Mouse (Mus musculus) embryonic facial prominence, embryonic 13.5 days (tissue): ENCODE data around the gene Dnase2b. TPM values are rescaled to one million over a fixed set of nuclear protein-coding genes. Genes with fewer than 3 reads are reported as not detected.
A peak's percentile ranks its signal among the peaks of the same experiment; 100 is the strongest.

Experiments used
- ATAC-seq: fragments of 200-750 bp; cut with Nextera tagmentation; 2 replicates; pipeline ENCODE4 v1.8.0; 2017; ENCODE audit warnings: low read depth; ENCODE audit not compliant: insufficient number of reproducible peaks, insufficient read depth, low FRiP score, low TSS enrichment
- H3K27ac ChIP-seq: fragments of 300-500 bp; sonication (generic); 2 replicates; pipeline ENCODE4 v1.5.1; 2015; ENCODE audit warnings: moderate library complexity, mild to moderate bottlenecking, inconsistent platforms
- H3K27me3 ChIP-seq: fragments of 300-500 bp; sonication (generic); 2 replicates; pipeline ENCODE4 v1.6.1; 2015; ENCODE audit warnings: mild to moderate bottlenecking, inconsistent platforms
- H3K36me3 ChIP-seq: fragments of 300-500 bp; sonication (generic); 2 replicates; pipeline ENCODE4 v1.6.1; 2015; ENCODE audit warnings: mild to moderate bottlenecking, inconsistent platforms
- H3K4me1 ChIP-seq: fragments of 300-500 bp; sonication (generic); 2 replicates; pipeline ENCODE4 v1.6.1; 2015; ENCODE audit warnings: inconsistent platforms
- H3K4me2 ChIP-seq: fragments of 300-500 bp; sonication (generic); 2 replicates; pipeline ENCODE4 v1.6.1; 2015; ENCODE audit warnings: moderate library complexity, mild to moderate bottlenecking, inconsistent platforms
- H3K4me3 ChIP-seq: fragments of 300-500 bp; sonication (generic); 2 replicates; pipeline ENCODE4 v1.5.1; 2015; ENCODE audit warnings: mild to moderate bottlenecking, inconsistent platforms
- H3K9ac ChIP-seq: fragments of 300-500 bp; sonication (generic); 2 replicates; pipeline ENCODE4 v1.6.1; 2015; ENCODE audit warnings: mild to moderate bottlenecking, inconsistent platforms
- H3K9me3 ChIP-seq: fragments of 300-500 bp; sonication (generic); 2 replicates; pipeline ENCODE4 v1.6.1; 2016; ENCODE audit warnings: inconsistent platforms
- WGBS: fragments of 180-500 bp; shearing (Covaris S2); methylation state at CpG from one replicate; pipeline ENCODE4 v1.1.7; 2015; ENCODE audit warnings: mixed read lengths; 5-methylcytosine and 5-hydroxymethylcytosine counted together
- polyA plus RNA-seq: library from polyadenylated mRNA; unstranded; fragments of >200 nt; fragmentation: Nextera tagmentation; extraction: Ambion mirVana; gene quantifications from 2 replicates; pipeline ENCODE4 v1.2.1, GENCODE M21; 2015

Dnase2b gene
- polyA plus RNA-seq, 1 experiment from 2014 or later = 0.07 TPM

GRCm38 (mm10) chr3:146591159-146591558 is 24.2 kb downstream of the Dnase2b start:
- no peak overlapping the region for H3K4me2 ChIP-seq
- no peak overlapping the region for H3K4me3 ChIP-seq
- 82% methylated on average over 7 of the region's 7 CpGs for WGBS
- no peak overlapping the region for H3K27ac ChIP-seq
- ATAC-seq = no peak
- no peaks in the 10 kb centered on the region for H3K4me1 ChIP-seq
- H3K9ac ChIP-seq = no peak overlapping the region
- no peaks in the 10 kb centered on the region for H3K27me3 ChIP-seq
- H3K36me3 ChIP-seq = no peaks in the 10 kb centered on the region
- no peaks in the 10 kb centered on the region for H3K9me3 ChIP-seq

GRCm38 (mm10) chr3:146589523-146589922 is 25.9 kb downstream of the Dnase2b start:
- no peaks in the 10 kb centered on the region for H3K4me1 ChIP-seq
- H3K36me3 ChIP-seq = no peaks in the 10 kb centered on the region
- no peak overlapping the region for H3K4me2 ChIP-seq
- no peak overlapping the region for H3K27ac ChIP-seq
- no peak overlapping the region for H3K4me3 ChIP-seq
- ATAC-seq = no peak
- no peaks in the 10 kb centered on the region for H3K27me3 ChIP-seq
- no peak overlapping the region for H3K9ac ChIP-seq
- WGBS = 73% methylated on average over 6 of the region's 6 CpGs
- no peaks in the 10 kb centered on the region for H3K9me3 ChIP-seq

GRCm38 (mm10) chr3:146586616-146587015 is 28.8 kb downstream of the Dnase2b start:
- WGBS = 93% methylated on average over 14 of the region's 14 CpGs
- no peak for ATAC-seq
- H3K4me3 ChIP-seq = no peak overlapping the region

GRCm38 (mm10) chr3:146583908-146584307 is 31.5 kb downstream of the Dnase2b start:
- no peak overlapping the region for H3K27ac ChIP-seq
- peaks cover 5% of the 10 kb centered on the region; the same call in 1 of the 2 replicates for H3K4me1 ChIP-seq
- H3K4me2 ChIP-seq = peak overlapping the region; percentile 16; the same call in 1 of the 2 replicates
- WGBS = 52% methylated on average over 5 of the region's 5 CpGs
- H3K36me3 ChIP-seq = no peaks in the 10 kb centered on the region
- H3K27me3 ChIP-seq = no peaks in the 10 kb centered on the region
- no peak overlapping the region for H3K9ac ChIP-seq
- no peak overlapping the region for H3K4me3 ChIP-seq
- no peak for ATAC-seq
- no peaks in the 10 kb centered on the region for H3K9me3 ChIP-seq

More at GRCm38 (mm10) chr3:146586616-146587015, 28.8 kb downstream of the Dnase2b start:
- no peak overlapping the region for H3K27ac ChIP-seq
- peaks cover 5% of the 10 kb centered on the region; the same call in 1 of the 2 replicates for H3K4me1 ChIP-seq
- H3K9ac ChIP-seq = no peak overlapping the region
- no peaks in the 10 kb centered on the region for H3K36me3 ChIP-seq
- H3K27me3 ChIP-seq = no peaks in the 10 kb centered on the region
- no peaks in the 10 kb centered on the region for H3K9me3 ChIP-seq
- no peak overlapping the region for H3K4me2 ChIP-seq

GRCm38 (mm10) chr3:146583478-146583877 is 31.9 kb downstream of the Dnase2b start:
- ATAC-seq = no peak
- no peak overlapping the region; the same call in 1 of the 2 replicates for H3K4me2 ChIP-seq
- 75% methylated on average over 4 of the region's 4 CpGs for WGBS
- H3K36me3 ChIP-seq = no peaks in the 10 kb centered on the region
- no peaks in the 10 kb centered on the region for H3K9me3 ChIP-seq
- no peak overlapping the region for H3K9ac ChIP-seq
- no peaks in the 10 kb centered on the region for H3K27me3 ChIP-seq
- H3K4me3 ChIP-seq = no peak overlapping the region
- H3K4me1 ChIP-seq = peaks cover 5% of the 10 kb centered on the region; the same call in 1 of the 2 replicates
- H3K27ac ChIP-seq = no peak overlapping the region

- Histone ChIP-seq H3K4me3 (no peak overlapping the region), H3K4me2 (no peak overlapping the region), H3K9me3 (no peaks in the 10 kb centered on the region), H3K27ac (no peak overlapping the region), H3K27me3 (no peaks in the 10 kb centered on the region; the same call in 1 of the 2 replicates), H3K9ac (no peak overlapping the region), H3K4me1 (peaks cover 5% of the 10 kb centered on the region; the same call in 1 of the 2 replicates), H3K36me3 (no peaks in the 10 kb centered on the region)
- WGBS = 91% methylated on average over 3 of the region's 3 CpGs
- ATAC-seq = no peak
Observed at GRCm38 (mm10) chr3:146580039-146580729, 35.2 kb downstream of the Dnase2b start.

GRCm38 (mm10) chr3:146577591-146577990 is 37.8 kb downstream of the Dnase2b start:
- H3K9ac ChIP-seq = no peak overlapping the region
- WGBS = 66% methylated on average over 2 of the region's 2 CpGs
- H3K4me3 ChIP-seq = no peak overlapping the region
- no peak overlapping the region for H3K27ac ChIP-seq
- no peaks in the 10 kb centered on the region; the same call in 1 of the 2 replicates for H3K27me3 ChIP-seq
- ATAC-seq = no peak
- H3K4me1 ChIP-seq = no peaks in the 10 kb centered on the region
- no peak overlapping the region for H3K4me2 ChIP-seq
- no peaks in the 10 kb centered on the region for H3K9me3 ChIP-seq
- no peaks in the 10 kb centered on the region for H3K36me3 ChIP-seq

GRCm38 (mm10) chr3:146571341-146571740 is 44.1 kb downstream of the Dnase2b start:
- H3K4me3 ChIP-seq = no peak overlapping the region
- no peak overlapping the region for H3K27ac ChIP-seq
- no peaks in the 10 kb centered on the region for H3K36me3 ChIP-seq
- WGBS = 82% methylated on average over 1 of the region's 1 CpGs
- no peak overlapping the region for H3K4me2 ChIP-seq
- no peaks in the 10 kb centered on the region for H3K4me1 ChIP-seq
- no peaks in the 10 kb centered on the region for H3K27me3 ChIP-seq
- ATAC-seq = no peak
- H3K9ac ChIP-seq = no peak overlapping the region
- no peaks in the 10 kb centered on the region for H3K9me3 ChIP-seq

- Histone ChIP-seq H3K27me3 (no peaks in the 10 kb centered on the region), H3K9me3 (no peaks in the 10 kb centered on the region), H3K4me3 (no peak overlapping the region), H3K4me2 (no peak overlapping the region), H3K9ac (no peak overlapping the region), H3K27ac (no peak overlapping the region), H3K36me3 (no peaks in the 10 kb centered on the region), H3K4me1 (no peaks in the 10 kb centered on the region)
- ATAC-seq = no peak
- WGBS = 85% methylated on average over 6 of the region's 6 CpGs
Observed at GRCm38 (mm10) chr3:146570939-146571338, 44.5 kb downstream of the Dnase2b start.

GRCm38 (mm10) chr3:146570148-146570782 is 45.1 kb downstream of the Dnase2b start, which contains the start of gene Uox:
TSS of gene Uox (plus strand) at chr3:146570426.
- no peaks in the 10 kb centered on the region for H3K27me3 ChIP-seq
- no peaks in the 10 kb centered on the region for H3K36me3 ChIP-seq
- H3K4me1 ChIP-seq = no peaks in the 10 kb centered on the region
- no peaks in the 10 kb centered on the region for H3K9me3 ChIP-seq
- 83% methylated on average over 10 of the region's 10 CpGs for WGBS
- ATAC-seq = no peak
- H3K9ac ChIP-seq = no peak within 1 kb of the TSS
- no peak within 1 kb of the TSS for H3K4me2 ChIP-seq
- no peak within 1 kb of the TSS for H3K27ac ChIP-seq
- H3K4me3 ChIP-seq = no peak within 1 kb of the TSS

- Histone ChIP-seq H3K9ac (no peak overlapping the region), H3K27me3 (no peaks in the 10 kb centered on the region), H3K36me3 (no peaks in the 10 kb centered on the region), H3K4me2 (no peak overlapping the region), H3K4me3 (no peak overlapping the region), H3K27ac (no peak overlapping the region), H3K4me1 (0 out of 2 replicates have a peak, but pooled peaks cover under 1% of the 10 kb centered on the region), H3K9me3 (no peaks in the 10 kb centered on the region)
- no peak for ATAC-seq
- WGBS = 87% methylated on average over 3 of the region's 3 CpGs
Observed at GRCm38 (mm10) chr3:146569594-146569993, 45.8 kb downstream of the Dnase2b start.
